Mouse (Mus musculus) small intestine, adult 2 months (tissue): ENCODE results near the gene Myh9. TPM values are rescaled to one million over a fixed set of nuclear protein-coding genes. Genes with fewer than 3 reads are reported as not detected.

Experiments
- H3K27ac ChIP-seq: fragments of 200-500 bp; 2 replicates; pipeline ENCODE4 v1.5.1; 2012; ENCODE audit warnings: low read depth, low read length, control low read depth, inconsistent platforms; ENCODE audit not compliant: insufficient read depth
- H3K27me3 ChIP-seq: fragments of 200-500 bp; 2 replicates; pipeline ENCODE4 v1.6.1; 2012; ENCODE audit warnings: mild to moderate bottlenecking, moderate library complexity, low read length, inconsistent platforms; ENCODE audit not compliant: control insufficient read depth, insufficient read depth
- H3K36me3 ChIP-seq: fragments of 200-500 bp; 2 replicates; pipeline ENCODE4 v1.6.1; 2012; ENCODE audit warnings: mild to moderate bottlenecking, low read length, control low read depth, inconsistent platforms; ENCODE audit not compliant: control insufficient read depth, insufficient read depth
- H3K4me1 ChIP-seq: fragments of 200-500 bp; 2 replicates; pipeline ENCODE4 v1.6.1; 2012; ENCODE audit warnings: low read length, inconsistent platforms, mixed read lengths; ENCODE audit not compliant: control insufficient read depth, insufficient read depth, insufficient read length
- H3K4me3 ChIP-seq: fragments of 200-500 bp; 2 replicates; pipeline ENCODE4 v1.5.1; 2012; ENCODE audit warnings: low read depth, mild to moderate bottlenecking, control low read depth, inconsistent platforms, low read length, moderate library complexity
- CTCF ChIP-seq: fragments of 200-500 bp; IDR thresholded peaks from 2 replicates; pipeline ENCODE4 v1.5.1; 2012; ENCODE audit warnings: low read depth, mild to moderate bottlenecking, control low read depth, inconsistent platforms, low read length, moderate library complexity, mixed read lengths; ENCODE audit not compliant: insufficient replicate concordance, insufficient read length; ENCODE audit errors: extremely low read depth
- POLR2A ChIP-seq: fragments of 200-500 bp; IDR thresholded peaks from 2 replicates; pipeline ENCODE4 v1.6.1; 2012; ENCODE audit warnings: low read depth, mild to moderate bottlenecking, control low read depth, inconsistent platforms, low read length, moderate library complexity
- WGBS: fragments of 180-500 bp; shearing (Covaris S2); methylation state at CpG from one replicate; pipeline ENCODE4 v1.1.7; 2018; 5-methylcytosine and 5-hydroxymethylcytosine counted together
- polyA plus RNA-seq: library from polyadenylated mRNA; depleted of rRNA; stranded (reverse); fragments of >200 nt; gene quantifications from 2 replicates; pipeline ENCODE4 v1.2.3, GENCODE M21; 2012; rRNA removed

Gene Myh9
- 44.8 and 89.4 TPM in 2 replicates for polyA plus RNA-seq

DNA sequence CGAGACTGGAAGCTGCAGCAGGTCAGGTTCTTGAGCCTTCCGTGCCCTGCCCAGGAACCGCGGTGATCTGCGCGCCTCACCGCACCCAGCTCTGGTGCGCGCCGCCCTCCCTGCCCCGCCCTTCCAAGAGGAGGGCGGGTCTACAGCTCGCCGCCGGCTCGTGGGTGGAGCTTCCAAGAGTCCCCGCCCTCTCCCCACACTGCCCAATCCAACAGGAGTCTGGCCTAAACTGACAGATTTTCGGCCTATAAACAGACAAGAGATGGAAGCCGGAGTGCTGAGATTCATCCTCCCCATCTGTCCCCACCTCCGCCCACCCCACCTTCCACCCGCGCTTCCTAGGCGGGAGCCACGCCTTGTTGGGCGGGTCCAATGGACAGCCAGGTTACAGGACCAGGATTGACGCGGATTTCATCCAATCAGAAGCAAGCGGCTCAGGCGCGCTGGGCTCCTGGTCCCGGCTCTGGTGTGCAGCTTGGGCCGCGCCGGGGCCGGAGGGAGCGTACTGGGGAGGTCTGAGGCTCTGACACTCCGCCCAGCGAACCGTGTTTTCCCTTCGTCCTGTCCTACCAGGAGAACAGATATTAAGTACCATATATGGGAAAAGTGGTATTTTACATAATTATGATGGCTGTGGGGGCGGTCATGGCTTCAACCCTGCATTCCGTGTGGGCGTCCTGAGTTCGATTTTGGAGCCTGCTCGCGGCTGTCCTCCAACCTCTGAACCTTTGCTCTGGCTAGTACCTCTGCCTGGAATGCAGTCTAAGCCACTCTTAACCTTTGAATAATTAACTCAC is at the start of gene Myh9:
TSS of gene Myh9 (minus strand) at position 129 of the 797 bp plus-strand sequence.
- peaks cover 9% of the 10 kb centered on the region for H3K4me1 ChIP-seq
- peak within 1 kb of the TSS; percentile 76 for H3K4me3 ChIP-seq
- no peaks in the 10 kb centered on the region for H3K27me3 ChIP-seq
- WGBS = under 1% methylated on average over 44 of the region's 46 CpGs
- H3K27ac ChIP-seq = peak within 1 kb of the TSS; percentile 98
- H3K36me3 ChIP-seq = no peaks in the 10 kb centered on the region
- TF ChIP-seq POLR2A = peak; percentile 97
- 0 out of 2 replicates have a peak, but pooled peaks have one; percentile 4 for TF ChIP-seq CTCF

DNA sequence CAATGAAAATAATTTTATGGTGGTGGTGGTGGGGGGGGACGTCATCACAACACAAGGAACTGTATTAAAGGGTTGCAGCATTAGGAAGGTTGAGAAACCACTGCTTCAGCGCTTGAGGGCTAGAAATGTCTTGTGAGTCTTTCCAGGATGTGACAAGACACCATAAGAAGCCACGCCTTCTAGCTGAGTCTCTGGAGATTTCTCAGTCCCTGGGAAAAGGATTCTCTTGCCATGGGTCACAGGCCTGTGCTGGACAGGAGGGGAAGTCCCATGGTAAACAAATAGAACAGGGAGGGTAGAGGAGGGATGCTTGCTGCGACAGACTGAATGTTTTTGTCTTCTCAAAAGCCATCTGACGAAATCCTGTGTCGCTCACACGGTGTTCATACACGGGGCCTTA is 49.8 kb upstream of the Myh9 start:
- WGBS = 79% methylated on average over 8 of the region's 8 CpGs
- Histone ChIP-seq H3K27me3 (no peaks in the 10 kb centered on the region), H3K27ac (no peak overlapping the region), H3K4me3 (no peak overlapping the region), H3K4me1 (no peaks in the 10 kb centered on the region; the same call in 1 of the 2 replicates), H3K36me3 (no peaks in the 10 kb centered on the region)
- no peak for TF ChIP-seq POLR2A
- no peak for TF ChIP-seq CTCF

DNA sequence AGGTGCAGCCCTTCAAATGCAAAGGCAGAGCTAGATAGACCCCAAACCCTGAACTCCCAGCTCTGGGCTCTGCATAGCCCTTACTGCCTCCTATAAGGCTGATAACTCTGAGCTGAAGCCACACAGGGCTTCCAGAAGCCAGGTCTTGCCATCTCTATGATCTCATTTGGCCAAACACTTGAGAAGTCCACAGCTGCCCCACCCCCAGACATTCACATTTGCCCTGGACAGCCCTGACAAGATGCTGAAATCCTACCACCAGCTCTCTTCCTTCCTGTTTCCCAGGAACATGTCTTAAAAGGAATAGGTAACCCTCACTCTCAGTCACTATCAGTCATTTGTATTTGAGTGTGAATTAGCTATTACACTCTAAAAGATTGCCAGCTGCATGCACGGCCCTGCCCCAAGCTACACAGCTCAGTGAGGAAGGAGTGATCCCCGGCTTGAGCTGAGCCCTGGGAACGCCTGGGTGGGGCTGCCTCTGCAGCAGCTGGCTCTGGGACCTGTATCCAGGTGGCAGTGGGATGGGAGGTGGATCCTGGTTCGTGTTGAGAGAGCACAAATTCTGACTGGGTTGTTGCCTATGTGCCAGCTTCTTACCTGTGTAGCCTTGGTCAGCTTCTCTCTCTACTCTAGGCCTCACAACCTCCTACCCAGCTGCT is 47.9 kb upstream of the Myh9 start:
- Histone ChIP-seq H3K4me3 (no peak overlapping the region), H3K27ac (no peak overlapping the region), H3K36me3 (no peaks in the 10 kb centered on the region), H3K27me3 (no peaks in the 10 kb centered on the region), H3K4me1 (peaks cover 9% of the 10 kb centered on the region; the same call in 1 of the 2 replicates)
- TF ChIP-seq CTCF (no peak), POLR2A (no peak)
- 18% methylated on average over 4 of the region's 4 CpGs for WGBS

DNA sequence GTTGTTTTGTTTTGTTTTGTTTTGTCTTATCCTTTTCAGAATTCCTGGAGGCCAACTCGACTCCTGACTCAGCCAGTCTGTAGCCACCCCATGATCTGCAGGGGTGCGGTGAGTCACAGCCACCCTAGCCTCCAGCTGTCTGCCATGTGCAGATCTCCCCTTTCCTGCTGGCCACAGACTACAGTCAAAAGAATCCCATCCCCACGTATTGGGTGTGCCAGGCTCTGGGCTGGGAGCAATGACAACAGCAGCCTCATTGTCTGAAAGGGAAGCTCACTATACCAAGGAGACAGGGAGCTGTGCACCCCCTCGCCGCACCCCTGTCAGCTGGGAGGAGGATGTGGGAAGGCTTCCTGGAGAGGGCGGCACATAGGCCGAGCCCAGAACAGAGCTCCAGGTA is 46.3 kb upstream of the Myh9 start:
- 76% methylated on average over 7 of the region's 7 CpGs for WGBS
- no peaks in the 10 kb centered on the region for H3K27me3 ChIP-seq
- H3K36me3 ChIP-seq = no peaks in the 10 kb centered on the region
- TF ChIP-seq POLR2A = no peak
- no peak for TF ChIP-seq CTCF
- no peak overlapping the region for H3K4me3 ChIP-seq
- peaks cover 11% of the 10 kb centered on the region; the same call in 1 of the 2 replicates for H3K4me1 ChIP-seq
- no peak overlapping the region for H3K27ac ChIP-seq

DNA sequence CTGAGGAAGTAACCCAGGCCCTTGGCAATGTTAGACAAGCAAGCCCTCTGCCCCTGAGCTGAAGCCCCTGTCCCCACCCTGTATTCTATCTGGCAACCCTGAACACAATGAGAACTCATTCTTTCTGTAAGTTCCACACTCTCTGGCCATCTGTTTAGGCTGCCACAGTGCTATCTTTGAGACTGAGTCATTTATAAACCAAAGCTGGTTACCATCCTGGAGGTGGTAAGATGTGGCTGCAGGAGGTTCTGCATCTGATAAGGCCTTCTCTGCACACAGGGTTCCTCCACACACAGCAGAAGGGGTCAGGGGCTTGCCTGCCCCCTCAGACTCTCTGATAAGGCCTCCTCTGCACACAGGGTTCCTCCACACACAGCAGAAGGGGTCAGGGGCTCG is 45.1 kb upstream of the Myh9 start:
- H3K36me3 ChIP-seq = no peaks in the 10 kb centered on the region
- H3K4me3 ChIP-seq = no peak overlapping the region
- TF ChIP-seq POLR2A (no peak), CTCF (no peak)
- WGBS = 87% methylated on average over 1 of the region's 1 CpGs
- no peaks in the 10 kb centered on the region for H3K27me3 ChIP-seq
- H3K4me1 ChIP-seq = peaks cover 19% of the 10 kb centered on the region
- no peak overlapping the region for H3K27ac ChIP-seq

DNA sequence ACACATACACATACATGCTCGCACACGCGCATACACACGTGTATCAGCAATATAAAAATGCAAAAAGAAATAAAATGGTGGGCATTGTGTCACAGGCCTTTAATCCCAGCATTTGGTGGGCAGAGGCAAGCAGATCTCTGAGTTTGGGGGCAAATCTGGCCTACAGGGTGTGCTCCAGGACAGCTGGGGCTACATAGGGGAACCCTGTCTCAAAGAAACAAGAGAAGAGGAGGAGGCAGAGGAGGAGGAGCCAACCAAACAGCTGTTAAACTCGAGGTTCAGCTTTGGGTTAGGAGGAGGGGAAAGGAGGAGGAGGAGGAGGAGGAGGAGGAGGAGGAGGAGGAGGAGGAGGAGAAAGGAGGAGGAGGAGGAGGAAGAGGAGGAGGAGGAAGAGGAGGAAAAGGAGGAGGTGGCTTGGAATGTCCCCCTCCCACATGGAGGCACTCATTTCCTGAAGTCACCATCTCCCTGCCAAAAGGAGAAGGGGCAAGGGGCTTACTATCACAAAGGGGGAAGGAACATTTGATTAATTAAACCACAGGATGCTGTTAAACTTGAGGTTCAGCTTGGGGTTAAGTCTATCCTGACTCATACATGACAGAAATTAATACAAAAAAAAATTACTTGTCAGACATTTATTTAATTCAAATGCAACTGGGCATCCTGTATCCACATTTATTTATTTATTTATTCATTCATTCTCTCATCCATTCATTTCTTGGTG is 44.6 kb upstream of the Myh9 start:
- no peak overlapping the region for H3K27ac ChIP-seq
- H3K4me1 ChIP-seq = peaks cover 23% of the 10 kb centered on the region
- H3K27me3 ChIP-seq = no peaks in the 10 kb centered on the region
- H3K4me3 ChIP-seq = no peak overlapping the region
- WGBS = 79% methylated on average over 4 of the region's 5 CpGs
- no peaks in the 10 kb centered on the region for H3K36me3 ChIP-seq
- TF ChIP-seq CTCF (no peak), POLR2A (no peak)
